Mouse (Mus musculus): ENCODE results near the gene Ptprz1. TPM values are rescaled to one million over a fixed set of nuclear protein-coding genes. Genes with fewer than 3 reads are reported as not detected.

Ptprz1 gene
- 0.30 TPM for polyA plus RNA-seq (2014; fragmentation: Illumina TruSeq; extraction: RNeasy Lipid Tissue Mini Kit (QIAGEN cat#74804); ENCODE audit: low read depth, low replicate concordance)

GRCm38 (mm10) chr6:22874781-22875613, at the start of gene Ptprz1:
Gene Ptprz1, plus strand, starts transcription at chr6:22875502.

